Mouse (Mus musculus) forebrain, postnatal 0 days (tissue): ENCODE results near the gene D11Wsu47e. TPM values are rescaled to one million over a fixed set of nuclear protein-coding genes. Genes with fewer than 3 reads are reported as not detected.

Experiments used
- ATAC-seq: fragments of 200-750 bp; cut with Nextera tagmentation; 2 replicates; pipeline ENCODE4 v1.8.0; 2017; ENCODE audit warnings: mild to moderate bottlenecking, moderate library complexity
- DNase-seq: peaks from one replicate; pipeline ENCODE4 v3.0.0-alpha.2; 2015
- H3K27ac ChIP-seq: fragments of 300-500 bp; sonication (generic); 2 replicates; pipeline ENCODE4 v1.5.1; 2014; ENCODE audit warnings: low read depth, mild to moderate bottlenecking, antibody characterized with exemption, low read length, moderate library complexity, mixed read lengths
- H3K27me3 ChIP-seq: fragments of 300-500 bp; sonication (generic); 2 replicates; pipeline ENCODE4 v1.6.1; 2014; ENCODE audit warnings: mild to moderate bottlenecking, low read length, mixed read lengths; ENCODE audit not compliant: insufficient read depth
- H3K36me3 ChIP-seq: fragments of 300-500 bp; sonication (generic); 2 replicates; pipeline ENCODE4 v1.6.1; 2014; ENCODE audit warnings: mild to moderate bottlenecking, moderate library complexity; ENCODE audit not compliant: insufficient read depth
- H3K4me1 ChIP-seq: fragments of 300-500 bp; sonication (generic); 2 replicates; pipeline ENCODE4 v1.6.1; 2014; ENCODE audit warnings: antibody characterized with exemption; ENCODE audit not compliant: insufficient read depth
- H3K4me2 ChIP-seq: fragments of 300-500 bp; sonication (generic); 2 replicates; pipeline ENCODE4 v1.6.1; 2014; ENCODE audit warnings: low read depth, mild to moderate bottlenecking, moderate library complexity
- H3K4me3 ChIP-seq: fragments of 300-500 bp; sonication (generic); 2 replicates; pipeline ENCODE4 v1.5.1; 2014; ENCODE audit warnings: low read depth, low read length, mixed read lengths
- H3K9ac ChIP-seq: fragments of 300-500 bp; sonication (generic); 2 replicates; pipeline ENCODE4 v1.6.1; 2014; ENCODE audit warnings: mild to moderate bottlenecking
- H3K9me3 ChIP-seq: fragments of 300-500 bp; sonication (generic); 2 replicates; pipeline ENCODE4 v1.6.1; 2016; ENCODE audit warnings: low read length
- CTCF ChIP-seq: sonication (generic); IDR thresholded peaks from 2 replicates; pipeline ENCODE4 v1.5.1; 2016; ENCODE audit warnings: antibody characterized with exemption, control low read depth, low read depth
- WGBS: fragments of 180-500 bp; shearing (Covaris S2); extraction: QIAGEN DNeasy Blood & Tissue Kit; methylation state at CpG from one replicate; pipeline ENCODE4 v1.1.7; 2014; 5-methylcytosine and 5-hydroxymethylcytosine counted together
- polyA plus RNA-seq: library from polyadenylated mRNA; unstranded; fragments of >200 nt; fragmentation: Nextera tagmentation; extraction: Ambion mirVana; gene quantifications from 2 replicates; pipeline ENCODE4 v1.2.1, GENCODE M21; 2015
- total RNA-seq: library from RNA; depleted of rRNA; stranded (reverse); fragments of >200 nt; gene quantifications from 2 replicates; pipeline ENCODE4 v1.2.3, GENCODE M21; 2014

The D11Wsu47e gene
- total and polyA plus RNA-seq, 2 experiments from 2014 or later, result 25.7 to 36.7 TPM

DNA sequence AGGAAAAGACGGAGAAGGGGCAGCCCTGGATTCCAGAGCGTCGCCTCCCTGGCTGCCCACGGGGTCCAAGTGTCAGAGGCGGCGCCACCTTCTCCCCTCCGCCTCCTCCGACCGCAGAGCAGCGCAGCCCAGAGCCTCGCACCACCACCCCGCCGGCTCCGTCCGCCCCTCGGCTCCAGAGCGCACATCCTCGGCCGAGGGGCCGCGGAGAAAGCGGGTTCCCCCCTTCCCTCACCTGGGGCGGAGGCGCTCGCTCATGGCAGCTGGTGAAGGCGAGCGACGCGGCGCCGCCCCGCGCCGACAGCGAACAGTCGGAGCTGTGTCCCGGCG is 620 bp upstream of the D11Wsu47e start:
- no peak for ATAC-seq
- under 1% methylated on average over 33 of the region's 38 CpGs for WGBS
- no peak for TF ChIP-seq CTCF
- Histone ChIP-seq H3K4me2 (peak overlapping the region; percentile 94), H3K9ac (peak overlapping the region; percentile 87), H3K4me1 (peaks cover 16% of the 10 kb centered on the region), H3K27ac (peak overlapping the region; percentile 92), H3K27me3 (no peaks in the 10 kb centered on the region), H3K9me3 (no peaks in the 10 kb centered on the region), H3K4me3 (peak overlapping the region; percentile 88), H3K36me3 (peaks cover 10% of the 10 kb centered on the region)
- no peak for DNase-seq

GRCm38 (mm10) chr11:113684707-113685426 is 655 bp downstream of the D11Wsu47e start:
- Histone ChIP-seq H3K36me3 (peaks cover 23% of the 10 kb centered on the region), H3K4me3 (peak overlapping the region; percentile 88), H3K9ac (peak overlapping the region; percentile 87), H3K4me1 (peaks cover 16% of the 10 kb centered on the region), H3K9me3 (no peaks in the 10 kb centered on the region), H3K4me2 (peak overlapping the region; percentile 94), H3K27ac (peak overlapping the region; percentile 92), H3K27me3 (no peaks in the 10 kb centered on the region)
- WGBS, result 42% methylated on average over 25 of the region's 25 CpGs
- no peak for TF ChIP-seq CTCF
- ATAC-seq, result no peak
- no peak for DNase-seq

- Histone ChIP-seq H3K4me2 (no peak overlapping the region), H3K9ac (peak overlapping the region; percentile 14; the same call in 1 of the 2 replicates), H3K4me1 (peaks cover 16% of the 10 kb centered on the region), H3K4me3 (no peak overlapping the region), H3K36me3 (peaks cover 41% of the 10 kb centered on the region), H3K27ac (no peak overlapping the region), H3K9me3 (no peaks in the 10 kb centered on the region), H3K27me3 (no peaks in the 10 kb centered on the region)
- ATAC-seq (no peak), DNase-seq (no peak)
- 41% methylated on average over 2 of the region's 2 CpGs for WGBS
- no peak for TF ChIP-seq CTCF
Observed at GRCm38 (mm10) chr11:113687031-113687430, 2.8 kb downstream of the D11Wsu47e start.

- 91% methylated on average over 12 of the region's 12 CpGs for WGBS
- peaks cover 67% of the 10 kb centered on the region for H3K36me3 ChIP-seq
- H3K27me3 ChIP-seq, result no peaks in the 10 kb centered on the region
- H3K4me3 ChIP-seq, result no peak overlapping the region
- H3K4me2 ChIP-seq, result no peak overlapping the region
- no peak overlapping the region for H3K9ac ChIP-seq
- no peaks in the 10 kb centered on the region for H3K9me3 ChIP-seq
- no peak overlapping the region for H3K27ac ChIP-seq
- no peak for DNase-seq
- TF ChIP-seq CTCF, result no peak
- no peak for ATAC-seq
- H3K4me1 ChIP-seq, result peaks cover 3% of the 10 kb centered on the region; the same call in 1 of the 2 replicates
Observed at GRCm38 (mm10) chr11:113690506-113690905, 6.3 kb downstream of the D11Wsu47e start.

- no peaks in the 10 kb centered on the region for H3K27me3 ChIP-seq
- H3K4me2 ChIP-seq, result no peak overlapping the region
- 91% methylated on average over 5 of the region's 5 CpGs for WGBS
- ATAC-seq (no peak), DNase-seq (no peak)
- no peak overlapping the region for H3K4me3 ChIP-seq
- H3K4me1 ChIP-seq, result peaks cover 3% of the 10 kb centered on the region; the same call in 1 of the 2 replicates
- H3K9me3 ChIP-seq, result no peaks in the 10 kb centered on the region
- H3K36me3 ChIP-seq, result peaks cover 75% of the 10 kb centered on the region
- TF ChIP-seq CTCF, result no peak
- no peak overlapping the region for H3K27ac ChIP-seq
- no peak overlapping the region for H3K9ac ChIP-seq
Observed at GRCm38 (mm10) chr11:113691318-113691717, 7.1 kb downstream of the D11Wsu47e start.

DNA sequence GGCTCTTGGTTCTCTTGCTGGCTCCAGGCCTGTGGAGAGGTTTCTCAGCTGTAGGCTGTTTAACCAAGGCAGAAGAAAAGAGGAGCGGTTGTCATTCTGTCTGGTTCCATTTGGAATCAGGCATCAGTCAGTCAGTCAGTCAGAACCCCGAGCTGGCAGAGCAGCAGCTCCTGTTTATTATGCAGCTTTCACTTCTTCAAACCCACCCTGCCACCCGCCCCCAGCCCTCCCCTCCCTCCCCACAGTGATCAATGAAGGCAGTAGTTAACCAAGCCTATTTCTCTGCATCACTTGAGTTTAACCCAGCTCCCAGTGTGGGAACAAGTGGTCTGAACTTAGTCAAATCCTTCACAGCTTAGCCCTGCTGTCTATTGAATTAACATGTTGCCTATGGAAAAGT is 7.6 kb downstream of the D11Wsu47e start:
- H3K27me3 ChIP-seq, result no peaks in the 10 kb centered on the region
- ATAC-seq (no peak), DNase-seq (no peak)
- H3K9me3 ChIP-seq, result no peaks in the 10 kb centered on the region
- H3K4me3 ChIP-seq, result no peak overlapping the region
- no peak for TF ChIP-seq CTCF
- WGBS, result 63% methylated on average over 3 of the region's 3 CpGs
- H3K27ac ChIP-seq, result no peak overlapping the region
- H3K4me2 ChIP-seq, result no peak overlapping the region
- no peaks in the 10 kb centered on the region for H3K4me1 ChIP-seq
- peaks cover 75% of the 10 kb centered on the region for H3K36me3 ChIP-seq
- no peak overlapping the region for H3K9ac ChIP-seq

GRCm38 (mm10) chr11:113697571-113697970 is 13.4 kb downstream of the D11Wsu47e start:
- Histone ChIP-seq H3K9ac (no peak overlapping the region), H3K36me3 (peaks cover 32% of the 10 kb centered on the region), H3K27ac (no peak overlapping the region), H3K4me3 (no peak overlapping the region), H3K4me2 (no peak overlapping the region), H3K9me3 (no peaks in the 10 kb centered on the region), H3K27me3 (no peaks in the 10 kb centered on the region), H3K4me1 (no peaks in the 10 kb centered on the region)
- ATAC-seq, result no peak
- 40% methylated on average over 5 of the region's 5 CpGs for whole genome bisulfite sequencing
- no peak for TF ChIP-seq CTCF
- DNase-seq, result no peak
